Mouse (Mus musculus) ES-CJ7 (cell line): ENCODE measurements around the gene Lrtm2.

Experiments
- DNase-seq: peaks from one replicate; pipeline ENCODE4 v3.0.0; 2011; ENCODE audit warnings: low read depth, low spot score

Lrtm2 gene

GRCm38 (mm10) chr6:119336124-119336523, 5.6 kb upstream of the Lrtm2 start:
- DNase-seq, result no peak

- no peak for DNase-seq
Measured at GRCm38 (mm10) chr6:119333831-119334230, 3.3 kb upstream of the Lrtm2 start.

DNA sequence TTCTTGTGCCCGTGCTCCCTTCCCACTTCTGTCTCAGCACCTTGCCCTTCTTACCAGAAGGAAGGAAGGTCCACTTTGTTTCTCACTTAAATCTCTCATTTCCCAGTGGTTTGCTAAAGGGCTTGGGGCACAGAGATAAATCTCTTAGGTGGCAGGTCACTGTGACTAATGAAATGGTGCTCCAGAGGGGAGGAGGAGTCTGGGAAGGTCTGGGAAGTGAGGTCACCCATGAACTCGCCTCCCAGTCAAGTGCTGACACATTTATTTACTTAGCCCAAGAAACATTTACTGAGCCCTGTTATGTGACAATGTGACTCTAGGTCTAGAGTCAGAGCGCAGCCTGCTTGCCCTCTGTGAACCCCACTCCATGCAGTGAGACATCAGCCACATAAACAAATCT, 2.6 kb upstream of the Lrtm2 start:
- no peak for DNase-seq

DNA sequence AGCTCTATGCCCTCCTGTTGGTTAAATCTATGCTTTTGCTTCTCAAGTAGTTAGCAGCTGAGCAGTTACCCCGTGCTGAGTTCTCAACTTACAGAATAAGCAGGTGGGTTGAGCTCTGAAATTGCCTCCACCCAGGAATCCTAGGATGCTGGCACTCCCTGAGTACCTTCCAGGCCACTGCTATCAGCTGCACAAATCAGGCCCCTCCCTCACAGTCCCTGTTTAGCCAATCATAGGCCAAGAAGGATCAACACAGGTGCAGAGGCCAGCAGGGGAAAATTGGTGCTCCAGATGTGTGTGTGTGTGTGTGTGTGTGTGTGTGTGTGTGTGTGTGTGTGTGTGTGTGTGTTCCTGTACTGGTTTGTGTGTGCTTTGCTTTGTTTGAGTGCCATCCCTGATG, 1.5 kb upstream of the Lrtm2 start:
- DNase-seq, result peak; percentile 72

- DNase-seq, result no peak
Measured at GRCm38 (mm10) chr6:119329936-119330335, 630 bp downstream of the Lrtm2 start.

- no peak for DNase-seq
Measured at GRCm38 (mm10) chr6:119329215-119329714, 1.3 kb downstream of the Lrtm2 start.

GRCm38 (mm10) chr6:119328521-119329115, 1.9 kb downstream of the Lrtm2 start:
- DNase-seq, result peak; percentile 48

DNA sequence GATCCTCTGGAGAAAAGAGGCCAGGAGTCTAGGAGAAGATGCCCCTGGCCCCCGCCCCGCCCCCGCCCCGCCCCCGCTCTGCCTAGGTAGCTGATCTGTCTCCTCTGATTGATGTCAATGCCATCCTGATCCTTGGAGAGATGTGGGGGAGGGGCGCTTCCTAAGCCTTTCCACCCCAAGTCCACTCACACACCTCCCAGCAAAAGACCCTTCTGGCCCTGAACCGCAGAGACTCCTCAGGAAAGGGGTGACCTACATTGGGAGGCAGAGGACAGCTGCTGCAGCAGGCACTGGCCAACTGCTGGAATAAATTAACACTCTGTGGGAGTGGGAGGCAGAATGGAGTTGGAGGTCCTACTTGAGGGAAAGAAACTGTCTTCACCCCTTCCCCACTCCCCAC, 4.0 kb downstream of the Lrtm2 start:
- DNase-seq, result no peak

DNA sequence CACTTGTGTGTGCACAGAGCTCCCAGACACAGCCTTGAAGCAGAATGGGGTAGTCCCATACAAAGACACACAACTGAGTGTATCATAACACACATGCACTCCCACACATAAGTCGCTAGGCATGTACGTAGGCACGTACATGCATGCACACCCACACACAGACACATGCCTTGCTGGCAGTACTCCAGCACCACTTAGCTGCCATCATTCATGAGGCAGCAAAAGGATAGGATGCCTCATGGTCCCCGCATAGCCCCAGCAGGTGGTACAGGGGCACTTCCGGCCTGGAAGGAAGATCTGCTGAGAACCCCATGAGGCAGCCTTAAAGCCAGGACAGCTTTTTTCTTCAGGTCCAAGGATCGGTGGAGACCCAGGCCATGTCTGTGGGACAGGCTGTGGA, 4.6 kb downstream of the Lrtm2 start:
- DNase-seq, result no peak

GRCm38 (mm10) chr6:119324776-119325175, 5.8 kb downstream of the Lrtm2 start:
- DNase-seq, result peak; percentile 94

GRCm38 (mm10) chr6:119321752-119322151, 8.8 kb downstream of the Lrtm2 start:
- DNase-seq, result no peak

GRCm38 (mm10) chr6:119320481-119320880, 10.1 kb downstream of the Lrtm2 start:
- DNase-seq, result peak; percentile 67

GRCm38 (mm10) chr6:119319358-119319757, 11.2 kb downstream of the Lrtm2 start:
- peak; percentile 72 for DNase-seq

GRCm38 (mm10) chr6:119318732-119319131, 11.8 kb downstream of the Lrtm2 start:
- no peak for DNase-seq

DNA sequence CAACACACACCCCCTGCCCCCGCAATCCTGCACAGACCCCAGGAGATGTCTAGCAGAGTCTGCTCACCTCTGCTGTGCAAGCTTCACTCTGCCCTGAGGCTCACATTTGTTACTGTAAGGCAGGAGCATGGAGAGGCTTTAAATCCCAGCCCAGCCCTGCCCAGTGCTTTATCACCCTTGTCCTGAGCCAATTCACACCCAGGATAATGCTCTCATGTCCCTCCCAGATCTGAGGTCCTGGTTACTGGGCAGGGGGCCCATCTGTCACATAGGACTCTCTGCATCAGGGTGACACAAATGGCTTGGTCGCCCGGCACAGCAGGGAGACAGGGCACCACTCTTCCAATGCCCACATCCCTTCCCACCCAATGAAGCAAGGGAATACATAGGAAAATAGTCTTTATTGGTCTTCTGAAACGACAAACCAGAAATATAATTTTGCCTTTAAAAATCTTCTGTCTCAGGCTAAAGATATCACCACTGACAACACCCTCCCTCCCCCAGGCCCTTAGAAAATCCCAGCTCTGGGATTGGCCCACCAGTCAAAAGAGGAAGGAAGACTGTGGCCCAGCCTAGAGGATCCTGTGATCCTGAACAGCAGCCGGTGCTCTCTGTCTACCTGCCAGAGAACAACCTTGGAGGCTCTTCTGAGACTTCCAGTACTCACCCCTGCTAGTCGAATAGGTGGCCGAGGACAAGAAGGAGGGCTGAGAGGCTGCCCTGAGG, 15.7 kb downstream of the Lrtm2 start:
- no peak for DNase-seq

- DNase-seq, result no peak
Measured at GRCm38 (mm10) chr6:119313588-119314375, 16.8 kb downstream of the Lrtm2 start.

GRCm38 (mm10) chr6:119313096-119313495, 17.5 kb downstream of the Lrtm2 start:
- no peak for DNase-seq

DNA sequence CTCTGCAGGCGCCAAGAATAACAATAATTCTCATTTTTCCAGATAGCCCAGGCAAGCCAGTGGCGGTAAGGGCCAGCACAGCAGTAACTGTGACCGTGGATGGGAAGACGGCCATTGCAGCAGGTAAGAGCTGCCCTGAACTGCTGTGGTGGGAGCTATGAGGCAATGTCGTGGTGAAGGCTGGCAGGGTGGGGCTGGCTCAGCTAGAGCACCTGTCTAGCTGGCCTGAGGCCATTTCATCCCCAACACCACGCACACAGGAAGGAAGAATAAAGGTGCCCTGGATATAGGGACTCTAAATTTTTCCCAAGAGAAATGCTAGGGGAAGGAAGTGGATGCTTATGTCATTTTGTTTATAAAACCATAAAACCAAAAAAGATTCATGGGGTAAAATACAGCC, 18.2 kb downstream of the Lrtm2 start:
- no peak for DNase-seq

GRCm38 (mm10) chr6:119310176-119310575, 20.4 kb downstream of the Lrtm2 start:
- DNase-seq, result no peak

DNA sequence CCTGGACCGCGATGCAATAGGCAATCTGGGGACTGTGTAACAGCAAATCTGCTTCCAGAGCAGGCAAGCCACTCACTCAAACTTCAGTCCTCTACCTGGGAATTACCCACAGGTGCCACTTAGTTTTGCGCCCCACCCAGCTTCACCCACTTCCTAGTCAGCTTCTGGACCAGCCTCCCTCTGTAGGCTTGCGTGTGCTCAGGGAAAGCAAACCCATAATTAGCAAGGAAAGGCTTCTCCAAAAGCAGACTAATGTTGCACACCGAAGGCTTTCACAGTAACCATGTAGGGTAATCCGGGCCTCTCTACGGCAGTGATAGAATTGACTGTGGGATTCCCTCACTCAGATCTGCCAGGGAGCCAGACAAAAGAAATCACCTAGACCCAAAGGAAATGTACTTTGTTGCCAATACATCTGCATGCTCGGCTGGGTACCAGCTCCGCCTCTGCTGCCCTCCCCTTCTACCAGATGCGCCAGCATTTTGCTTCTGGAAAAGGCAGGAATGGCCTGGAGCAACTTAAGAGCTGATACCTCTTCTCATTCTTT, 22.6 kb downstream of the Lrtm2 start:
- DNase-seq, result no peak

DNA sequence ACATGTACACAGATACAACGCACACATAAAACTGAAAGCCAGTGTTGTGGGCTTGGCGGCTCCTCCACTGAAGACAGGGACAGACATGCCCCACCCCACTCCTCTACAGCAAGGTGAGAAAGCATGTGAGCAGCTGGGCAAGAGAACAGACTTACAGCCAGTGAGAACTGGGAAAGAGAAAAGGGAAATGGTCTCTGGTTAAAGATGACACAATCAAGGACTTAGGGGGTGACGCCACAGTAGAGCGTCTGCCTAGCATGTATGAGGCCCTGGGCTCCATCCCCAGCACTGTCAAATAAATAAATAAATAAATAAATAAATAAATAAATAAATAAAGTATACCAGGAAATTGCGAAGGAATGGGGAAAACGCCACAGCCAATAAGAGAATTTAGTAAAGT, 27.2 kb downstream of the Lrtm2 start:
- DNase-seq, result no peak

DNA sequence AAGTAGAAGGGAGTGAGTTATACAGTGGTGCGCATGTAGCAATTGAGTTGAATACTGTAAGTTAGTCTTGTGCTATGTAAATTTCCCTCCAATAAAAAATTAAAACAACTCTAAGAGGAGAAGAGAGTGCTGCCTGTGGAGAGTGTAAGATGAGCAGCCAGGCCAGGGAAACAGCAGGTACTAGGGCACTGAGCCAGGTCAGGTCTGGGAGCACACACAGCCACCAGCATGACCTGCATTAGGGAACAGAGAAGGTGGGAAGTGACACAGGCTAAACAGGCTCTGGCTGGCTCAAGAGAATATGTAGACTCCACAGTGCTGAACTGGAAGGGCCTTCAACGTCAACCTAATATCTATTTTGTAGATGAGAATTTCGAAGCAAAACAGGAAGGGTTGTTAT, 29.3 kb downstream of the Lrtm2 start:
- no peak for DNase-seq
